23 mouse cellular contexts compared by ENCODE assay signal in the genomic region with DNA sequence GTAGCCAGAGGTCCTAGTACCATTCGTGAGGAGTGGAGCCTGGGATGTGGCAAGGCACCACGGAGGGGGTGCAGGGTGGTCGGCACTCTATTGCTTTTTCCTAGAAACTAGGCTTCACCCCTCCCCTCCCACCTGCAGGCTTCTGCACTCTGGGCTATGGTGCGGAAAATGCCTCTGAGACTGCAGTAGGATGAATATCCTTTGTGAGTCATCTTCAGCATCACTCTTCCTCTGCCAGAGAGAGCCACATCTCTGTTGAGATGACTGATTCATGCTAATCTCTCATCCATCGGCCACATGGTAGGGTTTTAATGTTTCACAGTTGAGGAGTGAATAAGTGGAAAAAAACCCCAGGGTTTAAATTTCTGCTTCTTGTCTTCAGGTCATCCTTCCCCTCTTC.
DNase-seq lines count a peak whose midpoint lies in the region; ATAC-seq and TF ChIP-seq lines count a peak whose summit lies in the region.
"Had no signal": no experiment of that assay in that cellular context is flagged by ENCODE, and none has a peak within 500 bp of the region (broad histone marks: within the 10 kb centered on the region; RNA-seq: fewer than 3 reads in every experiment).

No protein-coding gene starts in this region.

- no peak overlapping the region for H3K27ac ChIP-seq in stomach, postnatal 0 days (replicated peaks)
- H3K27ac ChIP-seq: embryonic facial prominence, embryonic 10.5 days; embryonic facial prominence, embryonic 12.5 days; forebrain, embryonic 13.5 days; forebrain, embryonic 15.5 days had no signal

- no peak overlapping the region for H3K4me2 ChIP-seq in stomach, postnatal 0 days (replicated peaks; ENCODE audit: low read depth)
- H3K4me2 ChIP-seq: embryonic facial prominence, embryonic 12.5 days; forebrain, embryonic 13.5 days; forebrain, embryonic 15.5 days had no signal

- TF ChIP-seq CTCF in Patski (IDR thresholded peaks at IDR 0.05): no peak
- no peak for TF ChIP-seq CTCF in stomach, postnatal 0 days (IDR thresholded peaks at IDR 0.05; ENCODE audit: low read depth)

- POLR2A ChIA-PET in Patski (lab: Charles Lee): interaction anchor here (0.6 kb wide), 1 partner anchor 728 kb away, joined by 3 read pairs; no protein-coding TSS in a partner anchor

- H3K27me3 ChIP-seq in Patski: no peaks in the 10 kb centered on the region
- H3K27me3 ChIP-seq in stomach, postnatal 0 days (ENCODE audit: control insufficient read depth, insufficient read depth, low read length): no peaks in the 10 kb centered on the region
- H3K27me3 ChIP-seq: CH12.LX; embryonic facial prominence, embryonic 12.5 days; forebrain, embryonic 13.5 days; forebrain, embryonic 15.5 days had no signal

- WGBS in stomach, postnatal 0 days: 85% methylated on average over 5 of the region's 5 CpGs

- no peak for TF ChIP-seq EP300 in stomach, postnatal 0 days (optimal IDR thresholded peaks at IDR 0.05)

- H3K36me3 ChIP-seq in stomach, postnatal 0 days (ENCODE audit: control insufficient read depth, insufficient read depth, low read length): no peaks in the 10 kb centered on the region
- H3K36me3 ChIP-seq: embryonic facial prominence, embryonic 10.5 days; embryonic facial prominence, embryonic 12.5 days; forebrain, embryonic 15.5 days; G1E had no signal

- H3K9ac ChIP-seq in stomach, postnatal 0 days (ENCODE audit: low read length): no peak overlapping the region
- H3K9ac ChIP-seq: embryonic facial prominence, embryonic 12.5 days; forebrain, embryonic 13.5 days; forebrain, embryonic 15.5 days had no signal

- in situ Hi-C loops in Patski (cut with MboI; ENCODE audit: low pct_unique_long_range_greater_than_20kb): loop anchor here (5.0 to 25.0 kb wide), 2 partner anchors 172 to 738 kb away; no protein-coding TSS in a partner anchor

- H3K4me3 ChIP-seq in stomach, postnatal 0 days (ENCODE audit: low read depth, low read length): no peak overlapping the region
- H3K4me3 ChIP-seq: embryonic facial prominence, embryonic 10.5 days; embryonic facial prominence, embryonic 12.5 days; forebrain, embryonic 13.5 days; forebrain, embryonic 15.5 days had no signal

- no peaks in the 10 kb centered on the region for H3K4me1 ChIP-seq in stomach, postnatal 0 days (replicated peaks; ENCODE audit: control insufficient read depth, insufficient read depth)
- H3K4me1 ChIP-seq: embryonic facial prominence, embryonic 12.5 days had no signal

- H3K9me3 ChIP-seq in stomach, postnatal 0 days (ENCODE audit: control insufficient read depth, low read length): no peaks in the 10 kb centered on the region
- H3K9me3 ChIP-seq: embryonic facial prominence, embryonic 10.5 days; embryonic facial prominence, embryonic 12.5 days; forebrain, embryonic 13.5 days; forebrain, embryonic 15.5 days; G1E had no signal

- CTCF ChIA-PET in Patski (lab: Charles Lee): no interaction called here

- peak; percentile 88 for ATAC-seq in frontal cortex, adult (ENCODE audit: low TSS enrichment)
- ATAC-seq in Patski: peak; percentile 86
- ATAC-seq in stomach, postnatal 0 days (ENCODE audit: low FRiP score, low TSS enrichment): no peak
- ATAC-seq: CD4-positive, CD25-positive, alpha-beta regulatory T cell, adult 4 months; forebrain, embryonic 13.5 days; forebrain, embryonic 15.5 days had no signal

- DNase-seq in frontal cortex, postnatal 25 days (ENCODE audit: low spot score in 2 of 2): no peak
- peak; percentile 27 for DNase-seq in right cerebral cortex, adult 2 months (ENCODE audit: low spot score in 2 of 2)
- DNase-seq in right cerebral cortex, postnatal 25 days: no peak
- peak; percentile 63 for DNase-seq in Patski (ENCODE audit: low read depth, low spot score)
- peak; percentile 7 for DNase-seq in stomach, postnatal 0 days (ENCODE audit: low spot score)
- DNase-seq in kidney, postnatal 36 days: no peak
- DNase-seq: adrenal gland, adult 2 months; adrenal gland, postnatal 10 days; adrenal gland, postnatal 25 days; B cell, adult 2 months; cerebellum, adult 11-12 months; cerebellum, adult 2 months; cerebellum, adult 9-10 months; cerebellum, postnatal 10 days; cerebellum, postnatal 25 days had no signal

Comparison
In these comparisons a context has a peak if more than half of its experiments do, and no peak if none do; other contexts are left out.
1. DNase-seq: peak in right cerebral cortex, adult 2 months (2 of 2), Patski (single experiment) and stomach, postnatal 0 days (single experiment); none in frontal cortex, postnatal 25 days (0 of 2), right cerebral cortex, postnatal 25 days (single experiment) and kidney, postnatal 36 days (0 of 2).